Mouse (Mus musculus): ENCODE measurements around the gene D230025D16Rik. TPM values are rescaled to one million over a fixed set of nuclear protein-coding genes. Genes with fewer than 3 reads are reported as not detected.

D230025D16Rik gene
- polyA plus RNA-seq, 1 experiment from 2014 or later, result 35.7 TPM

- Histone ChIP-seq H3K4me2 (ENCODE audit: low read length) (no peak overlapping the region), H3K27ac (ENCODE audit: low read length) (no peak overlapping the region), H3K27me3 (replicated peaks; ENCODE audit: control insufficient read depth, insufficient read depth, low read length) (no peaks in the 10 kb centered on the region), H3K9ac (replicated peaks; ENCODE audit: low read depth, low read length) (no peak overlapping the region), H3K4me1 (replicated peaks; ENCODE audit: control insufficient read depth, insufficient read depth, low read length) (no peaks in the 10 kb centered on the region), H3K9me3 (ENCODE audit: control insufficient read depth, low read length) (no peaks in the 10 kb centered on the region), H3K36me3 (ENCODE audit: control insufficient read depth, insufficient read depth) (0 out of 2 replicates have a peak, but pooled peaks cover 3% of the 10 kb centered on the region), H3K4me3 (replicated peaks; ENCODE audit: low read length) (no peak overlapping the region)
- no peak for ATAC-seq
- 80% methylated on average over 1 of the region's 1 CpGs for WGBS
These were observed 8.4 kb downstream of the D230025D16Rik start for GRCm38 (mm10) chr8:105233126-105233935.

GRCm38 (mm10) chr8:105235206-105235605 is 10.3 kb downstream of the D230025D16Rik start:
- Histone ChIP-seq H3K27me3 (replicated peaks; ENCODE audit: control insufficient read depth, insufficient read depth, low read length) (no peaks in the 10 kb centered on the region), H3K9ac (replicated peaks; ENCODE audit: low read depth, low read length) (no peak overlapping the region), H3K4me1 (replicated peaks; ENCODE audit: control insufficient read depth, insufficient read depth, low read length) (no peaks in the 10 kb centered on the region), H3K4me2 (ENCODE audit: low read length) (no peak overlapping the region), H3K9me3 (ENCODE audit: control insufficient read depth, low read length) (no peaks in the 10 kb centered on the region), H3K36me3 (ENCODE audit: control insufficient read depth, insufficient read depth) (peaks cover 12% of the 10 kb centered on the region), H3K4me3 (replicated peaks; ENCODE audit: low read length) (no peak overlapping the region), H3K27ac (ENCODE audit: low read length) (no peak overlapping the region)
- WGBS, result 84% methylated on average over 1 of the region's 1 CpGs
- no peak for ATAC-seq

- no peak overlapping the region for H3K27ac ChIP-seq (ENCODE audit: low read length)
- H3K36me3 ChIP-seq (ENCODE audit: control insufficient read depth, insufficient read depth), result peaks cover 22% of the 10 kb centered on the region
- H3K27me3 ChIP-seq (replicated peaks; ENCODE audit: control insufficient read depth, insufficient read depth, low read length), result no peaks in the 10 kb centered on the region
- H3K4me3 ChIP-seq (replicated peaks; ENCODE audit: low read length), result no peak overlapping the region
- H3K4me1 ChIP-seq (replicated peaks; ENCODE audit: control insufficient read depth, insufficient read depth, low read length), result no peaks in the 10 kb centered on the region
- H3K4me2 ChIP-seq (ENCODE audit: low read length), result no peak overlapping the region
- ATAC-seq, result no peak
- H3K9me3 ChIP-seq (ENCODE audit: control insufficient read depth, low read length), result no peaks in the 10 kb centered on the region
- 88% methylated on average over 14 of the region's 14 CpGs for WGBS
- H3K9ac ChIP-seq (replicated peaks; ENCODE audit: low read depth, low read length), result no peak overlapping the region
These were observed 12.6 kb downstream of the D230025D16Rik start for GRCm38 (mm10) chr8:105237442-105238142.

GRCm38 (mm10) chr8:105241016-105241415 is 16.1 kb downstream of the D230025D16Rik start:
- H3K4me3 ChIP-seq (replicated peaks; ENCODE audit: low read length), result no peak overlapping the region
- H3K4me2 ChIP-seq (ENCODE audit: low read length), result no peak overlapping the region
- H3K9ac ChIP-seq (replicated peaks; ENCODE audit: low read depth, low read length), result no peak overlapping the region
- peaks cover 22% of the 10 kb centered on the region for H3K36me3 ChIP-seq (ENCODE audit: control insufficient read depth, insufficient read depth)
- no peaks in the 10 kb centered on the region for H3K9me3 ChIP-seq (ENCODE audit: control insufficient read depth, low read length)
- H3K27me3 ChIP-seq (replicated peaks; ENCODE audit: control insufficient read depth, insufficient read depth, low read length), result no peaks in the 10 kb centered on the region
- no peaks in the 10 kb centered on the region for H3K4me1 ChIP-seq (replicated peaks; ENCODE audit: control insufficient read depth, insufficient read depth, low read length)
- H3K27ac ChIP-seq (ENCODE audit: low read length), result no peak overlapping the region
- ATAC-seq, result no peak
- 95% methylated on average over 7 of the region's 7 CpGs for WGBS

- no peak for ATAC-seq
- Histone ChIP-seq H3K9ac (replicated peaks; ENCODE audit: low read depth, low read length) (no peak overlapping the region), H3K36me3 (ENCODE audit: control insufficient read depth, insufficient read depth) (peaks cover 12% of the 10 kb centered on the region), H3K27ac (ENCODE audit: low read length) (no peak overlapping the region), H3K4me3 (replicated peaks; ENCODE audit: low read length) (no peak overlapping the region), H3K9me3 (ENCODE audit: control insufficient read depth, low read length) (no peaks in the 10 kb centered on the region), H3K27me3 (replicated peaks; ENCODE audit: control insufficient read depth, insufficient read depth, low read length) (0 out of 2 replicates have a peak, but pooled peaks cover 8% of the 10 kb centered on the region), H3K4me1 (replicated peaks; ENCODE audit: control insufficient read depth, insufficient read depth, low read length) (peaks cover 10% of the 10 kb centered on the region), H3K4me2 (ENCODE audit: low read length) (no peak overlapping the region)
- WGBS, result 92% methylated on average over 6 of the region's 6 CpGs
These were observed 27.0 kb downstream of the D230025D16Rik start for GRCm38 (mm10) chr8:105251954-105252353.

GRCm38 (mm10) chr8:105252680-105253537 is 28.0 kb downstream of the D230025D16Rik start:
- Histone ChIP-seq H3K27me3 (replicated peaks; ENCODE audit: control insufficient read depth, insufficient read depth, low read length) (peaks cover 11% of the 10 kb centered on the region), H3K4me3 (replicated peaks; ENCODE audit: low read length) (no peak overlapping the region), H3K4me2 (ENCODE audit: low read length) (no peak overlapping the region), H3K36me3 (ENCODE audit: control insufficient read depth, insufficient read depth) (peaks cover 12% of the 10 kb centered on the region), H3K9me3 (ENCODE audit: control insufficient read depth, low read length) (no peaks in the 10 kb centered on the region), H3K9ac (replicated peaks; ENCODE audit: low read depth, low read length) (no peak overlapping the region), H3K27ac (ENCODE audit: low read length) (no peak overlapping the region), H3K4me1 (replicated peaks; ENCODE audit: control insufficient read depth, insufficient read depth, low read length) (peaks cover 10% of the 10 kb centered on the region)
- ATAC-seq, result no peak
- WGBS, result 91% methylated on average over 10 of the region's 10 CpGs

- peak; percentile 39 for ATAC-seq
- peak overlapping the region; percentile 78 for H3K9ac ChIP-seq (replicated peaks; ENCODE audit: low read depth, low read length)
- peak overlapping the region; percentile 64 for H3K4me3 ChIP-seq (replicated peaks; ENCODE audit: low read length)
- peaks cover 9% of the 10 kb centered on the region for H3K36me3 ChIP-seq (ENCODE audit: control insufficient read depth, insufficient read depth)
- H3K27me3 ChIP-seq (replicated peaks; ENCODE audit: control insufficient read depth, insufficient read depth, low read length), result peaks cover 20% of the 10 kb centered on the region
- H3K9me3 ChIP-seq (ENCODE audit: control insufficient read depth, low read length), result no peaks in the 10 kb centered on the region
- peak overlapping the region; percentile 98 for H3K4me2 ChIP-seq (ENCODE audit: low read length)
- H3K27ac ChIP-seq (ENCODE audit: low read length), result no peak overlapping the region
- 29% methylated on average over 20 of the region's 20 CpGs for WGBS
- H3K4me1 ChIP-seq (replicated peaks; ENCODE audit: control insufficient read depth, insufficient read depth, low read length), result peaks cover 11% of the 10 kb centered on the region
These were observed 28.8 kb downstream of the D230025D16Rik start for GRCm38 (mm10) chr8:105253766-105254151.

GRCm38 (mm10) chr8:105254152-105254965 is 29.4 kb downstream of the D230025D16Rik start:
- peak overlapping the region; percentile 78 for H3K9ac ChIP-seq (replicated peaks; ENCODE audit: low read depth, low read length)
- ATAC-seq, result peak; percentile 88
- peaks cover 9% of the 10 kb centered on the region for H3K36me3 ChIP-seq (ENCODE audit: control insufficient read depth, insufficient read depth)
- no peak overlapping the region for H3K27ac ChIP-seq (ENCODE audit: low read length)
- WGBS, result under 1% methylated on average over 72 of the region's 74 CpGs
- peaks cover 26% of the 10 kb centered on the region for H3K27me3 ChIP-seq (replicated peaks; ENCODE audit: control insufficient read depth, insufficient read depth, low read length)
- no peaks in the 10 kb centered on the region for H3K9me3 ChIP-seq (ENCODE audit: control insufficient read depth, low read length)
- H3K4me2 ChIP-seq (ENCODE audit: low read length), result peak overlapping the region; percentile 98
- peaks cover 17% of the 10 kb centered on the region for H3K4me1 ChIP-seq (replicated peaks; ENCODE audit: control insufficient read depth, insufficient read depth, low read length)
- peak overlapping the region; percentile 64 for H3K4me3 ChIP-seq (replicated peaks; ENCODE audit: low read length)
